Mouse (Mus musculus): Measurements from ENCODE around the gene Baat. TPM values are rescaled to one million over a fixed set of nuclear protein-coding genes. Genes with fewer than 3 reads are reported as not detected.
"Not testable (repeated sequence)": the region's sequence is repeated elsewhere in the genome, so short reads cannot be mapped to it uniquely, and the experiment has no call there.

The Baat gene
- total RNA-seq, 2 experiments from 2014 or later = 0.36 TPM; not detected in 1

DNA sequence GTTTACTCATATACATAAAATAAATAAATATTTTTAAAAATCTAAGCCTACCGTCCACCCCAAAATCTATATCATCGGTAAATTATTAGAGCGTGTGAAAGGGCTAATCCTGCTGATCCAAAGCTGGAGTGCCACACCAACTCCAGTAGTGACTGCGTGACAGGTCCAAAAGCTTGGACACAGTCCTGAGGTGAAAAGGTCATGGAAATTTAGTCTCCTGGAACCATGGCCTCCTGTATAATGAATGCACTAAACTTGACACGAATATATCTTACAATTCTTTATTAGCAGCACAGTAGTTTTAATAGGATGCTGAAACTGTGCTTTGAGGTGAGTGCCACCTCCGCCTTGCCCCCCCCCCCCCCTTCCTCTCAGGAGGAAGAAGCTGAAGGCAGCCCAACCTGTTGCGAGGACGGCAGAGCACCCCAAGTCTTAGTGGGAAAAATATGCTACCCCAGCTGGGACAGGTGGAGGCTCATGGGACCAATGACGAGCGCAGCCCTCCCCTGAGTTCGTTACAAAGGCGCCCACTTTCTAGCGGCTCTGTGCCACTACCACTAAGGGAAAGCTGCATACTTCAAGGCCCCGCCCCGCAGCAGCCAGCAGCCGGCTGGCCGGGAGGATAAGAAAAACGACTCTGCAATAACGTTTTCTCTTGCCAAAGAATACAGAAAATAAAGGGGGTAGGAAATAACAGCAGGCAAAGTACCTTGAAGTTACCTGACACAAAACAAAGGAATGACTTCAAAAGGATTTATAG is 28.1 kb downstream of the Baat start:
- no peak overlapping the region; the same call in 1 of the 2 replicates for H3K4me3 ChIP-seq
- no peak overlapping the region for H3K27ac ChIP-seq
- no peak for TF ChIP-seq CTCF (conservative IDR thresholded peaks at IDR 0.05)
- no peak for DNase-seq (ENCODE audit: low spot score in 2 of 2)

DNA sequence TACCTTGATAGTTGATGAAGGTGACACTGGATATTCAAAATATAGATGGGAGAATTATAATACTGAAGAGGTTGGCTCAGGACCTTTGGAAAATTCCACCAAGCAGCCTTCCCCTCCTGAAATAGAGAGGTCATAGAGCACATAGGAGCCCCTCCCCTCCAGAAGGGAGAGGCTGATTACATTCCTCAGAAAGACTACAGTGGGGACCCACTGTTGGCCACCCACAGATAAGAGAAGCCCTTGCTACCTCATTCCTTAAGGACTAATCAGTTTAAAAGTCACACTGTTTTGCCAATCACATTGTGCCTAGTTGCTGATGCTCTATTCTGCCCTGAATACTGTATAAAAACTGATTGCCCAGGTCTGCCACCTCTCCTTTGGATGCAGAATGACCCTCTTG is 31.8 kb downstream of the Baat start:
- H3K27ac ChIP-seq = no peak overlapping the region
- no peak for DNase-seq (ENCODE audit: low spot score in 2 of 2)

DNA sequence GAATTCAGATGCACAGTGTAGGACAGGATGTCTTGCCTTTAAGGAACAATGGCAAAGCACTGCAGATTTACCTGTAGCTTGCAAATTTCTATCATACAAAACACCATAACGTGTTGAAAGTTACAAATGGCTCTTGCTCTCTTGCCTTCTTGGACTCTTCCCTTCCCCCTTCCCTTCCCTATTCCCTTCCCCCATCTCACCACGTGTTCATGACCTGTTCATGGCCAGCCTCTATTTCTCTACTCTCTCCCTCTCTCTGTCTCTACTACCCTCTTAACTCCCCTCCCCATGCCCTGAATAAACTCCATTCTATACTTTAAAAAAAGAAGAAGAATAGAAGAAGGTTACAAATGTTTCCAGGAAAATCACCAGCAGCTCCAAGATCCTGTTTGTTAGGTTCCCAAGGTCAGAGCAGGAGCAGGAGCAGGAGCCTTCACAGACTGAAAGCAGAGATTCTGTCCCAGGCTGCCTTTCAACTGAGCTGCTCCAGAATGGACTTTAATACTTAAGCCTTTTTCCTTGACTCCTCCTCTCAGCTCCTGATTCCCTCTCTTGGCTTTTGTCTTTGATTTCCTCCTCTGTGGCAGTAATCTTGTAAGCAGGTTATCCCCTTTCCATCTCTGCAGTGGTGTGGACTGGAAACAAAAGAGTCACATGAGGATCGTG is 32.8 kb downstream of the Baat start, which contains the start of gene Acnat1:
Gene Acnat1, minus strand, starts transcription at position 478 of the 666 bp plus-strand sequence.
- no peak within 1 kb of the TSS for H3K27ac ChIP-seq

More for the DNA sequence above, 31.8 kb downstream of the Baat start:
- H3K4me3 ChIP-seq = no peak overlapping the region
- TF ChIP-seq CTCF (conservative IDR thresholded peaks at IDR 0.05) = no peak

DNA sequence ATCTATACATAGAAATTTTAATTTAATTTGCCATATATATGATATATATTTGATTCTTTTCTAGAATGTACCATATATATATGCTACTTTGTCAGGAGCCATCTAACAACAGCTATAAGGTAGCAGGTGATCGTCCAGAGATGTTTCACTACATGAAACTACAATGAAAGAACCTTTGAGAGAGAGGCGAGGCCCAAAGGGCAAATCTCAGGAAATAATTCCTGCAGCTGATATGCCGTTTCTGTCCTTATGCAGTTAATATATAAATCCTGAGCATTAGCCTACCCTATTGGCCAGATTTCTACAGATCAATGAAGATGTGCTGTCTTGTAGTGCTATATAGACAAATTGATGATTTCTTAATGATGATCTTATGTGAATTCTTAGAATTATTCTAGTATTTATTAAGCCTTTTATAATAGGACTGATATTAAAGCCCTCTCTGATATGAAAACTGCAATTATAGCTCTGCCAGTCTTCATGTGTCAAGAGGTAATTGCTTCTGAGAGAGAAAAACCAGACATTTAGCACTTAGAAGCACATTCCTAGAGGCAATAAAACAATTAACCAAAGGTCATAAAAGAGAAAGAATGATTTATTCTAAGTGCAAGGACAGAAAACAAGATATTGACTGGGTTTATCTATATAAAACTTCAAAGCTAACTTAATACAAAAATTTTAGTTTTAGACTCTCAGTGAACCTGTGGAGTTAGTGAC is 36.8 kb downstream of the Baat start:
- Histone ChIP-seq H3K4me3 (no peak overlapping the region), H3K27ac (no peak overlapping the region)
- no peak for DNase-seq (ENCODE audit: low spot score in 2 of 2)
- TF ChIP-seq CTCF (conservative IDR thresholded peaks at IDR 0.05) = no peak

More for the DNA sequence above, 32.8 kb downstream of the Baat start, which contains the start of gene Acnat1:
- DNase-seq (ENCODE audit: low spot score in 2 of 2) = no peak
- no peak within 1 kb of the TSS for H3K4me3 ChIP-seq
- no peak for TF ChIP-seq CTCF (conservative IDR thresholded peaks at IDR 0.05)

DNA sequence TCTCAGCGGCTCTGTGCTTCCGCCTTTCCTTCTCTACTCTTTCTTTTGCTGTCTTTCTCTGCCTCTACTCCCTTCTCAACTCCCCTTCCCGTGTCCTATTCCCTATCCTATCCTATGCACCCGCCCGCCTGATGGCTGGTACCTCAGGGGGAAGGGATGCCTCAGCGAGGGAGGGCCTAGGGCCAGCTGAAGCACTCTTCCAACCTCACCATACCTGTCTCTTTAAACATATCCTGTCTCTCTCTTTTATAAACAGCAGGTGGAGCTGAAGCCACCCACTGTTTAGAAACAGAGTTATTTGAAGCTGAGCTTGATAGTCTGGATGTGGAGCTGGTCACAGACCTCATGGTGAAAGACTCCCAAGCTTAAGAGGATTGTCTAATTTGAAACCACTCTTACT is 39.0 kb downstream of the Baat start:
- 0 out of 2 replicates have a peak, but pooled peaks have one; percentile 5 for TF ChIP-seq CTCF (conservative IDR thresholded peaks at IDR 0.05)
- H3K4me3 ChIP-seq = no peak overlapping the region
- DNase-seq (ENCODE audit: low spot score in 2 of 2) = no peak
- no peak overlapping the region for H3K27ac ChIP-seq

DNA sequence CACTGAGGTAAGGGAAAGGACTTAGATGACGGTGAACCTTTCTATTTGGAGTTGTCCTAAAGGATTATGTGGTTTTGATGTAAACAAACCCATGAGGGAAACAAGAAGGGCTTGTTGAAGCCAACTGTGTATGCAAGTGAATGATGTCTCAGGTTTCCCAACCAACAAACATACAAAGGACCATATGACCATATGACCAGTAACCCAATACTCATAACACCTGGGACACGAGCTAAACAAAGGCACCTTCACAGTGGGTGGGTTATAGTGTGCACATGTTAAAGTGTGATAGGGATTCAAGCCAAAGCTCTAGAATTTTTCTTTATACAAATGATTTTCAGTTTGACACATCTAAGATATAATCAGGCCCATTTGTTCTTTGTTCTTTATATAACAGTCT is 50.2 kb downstream of the Baat start:
- DNase-seq (ENCODE audit: low spot score in 2 of 2) = no peak
- no peak overlapping the region for H3K4me3 ChIP-seq
- no peak overlapping the region for H3K27ac ChIP-seq
- TF ChIP-seq CTCF (conservative IDR thresholded peaks at IDR 0.05) = no peak

DNA sequence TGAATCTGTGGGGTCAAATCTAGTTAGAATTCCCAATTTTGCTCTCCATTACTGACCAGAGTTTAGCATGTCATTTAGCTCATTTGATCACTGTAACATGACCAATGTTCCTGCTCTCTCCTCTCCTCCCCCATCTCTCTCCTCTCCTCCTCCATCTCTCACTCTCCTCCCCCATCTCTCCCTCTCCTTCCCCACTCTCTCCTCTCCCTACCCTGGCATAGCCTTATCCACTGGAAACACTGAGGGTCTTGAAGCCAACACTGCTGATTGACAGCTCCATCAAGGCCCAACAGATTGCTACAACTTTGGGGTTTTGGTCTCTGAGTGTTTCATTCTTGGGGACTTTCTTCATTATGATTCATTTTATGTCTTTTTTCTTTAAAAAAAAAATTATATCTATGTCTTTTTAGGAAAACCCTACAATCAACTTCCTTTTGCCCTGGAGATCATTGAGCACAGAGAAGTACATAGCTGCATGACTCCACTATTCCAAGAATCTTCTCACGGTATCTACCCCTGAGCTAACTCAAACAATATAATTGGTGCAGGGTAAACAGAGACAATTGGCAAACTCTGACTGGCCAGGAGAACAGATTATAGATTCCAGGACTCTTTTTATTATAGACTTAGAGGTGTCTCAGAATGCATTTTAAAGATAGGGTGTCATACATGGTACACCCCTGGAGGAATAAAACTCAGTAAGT is 54.4 kb downstream of the Baat start:
- DNase-seq (ENCODE audit: low spot score in 2 of 2) = no peak
- Histone ChIP-seq H3K27ac (no peak overlapping the region), H3K4me3 (no peak overlapping the region)
- TF ChIP-seq CTCF (conservative IDR thresholded peaks at IDR 0.05) = no peak

DNA sequence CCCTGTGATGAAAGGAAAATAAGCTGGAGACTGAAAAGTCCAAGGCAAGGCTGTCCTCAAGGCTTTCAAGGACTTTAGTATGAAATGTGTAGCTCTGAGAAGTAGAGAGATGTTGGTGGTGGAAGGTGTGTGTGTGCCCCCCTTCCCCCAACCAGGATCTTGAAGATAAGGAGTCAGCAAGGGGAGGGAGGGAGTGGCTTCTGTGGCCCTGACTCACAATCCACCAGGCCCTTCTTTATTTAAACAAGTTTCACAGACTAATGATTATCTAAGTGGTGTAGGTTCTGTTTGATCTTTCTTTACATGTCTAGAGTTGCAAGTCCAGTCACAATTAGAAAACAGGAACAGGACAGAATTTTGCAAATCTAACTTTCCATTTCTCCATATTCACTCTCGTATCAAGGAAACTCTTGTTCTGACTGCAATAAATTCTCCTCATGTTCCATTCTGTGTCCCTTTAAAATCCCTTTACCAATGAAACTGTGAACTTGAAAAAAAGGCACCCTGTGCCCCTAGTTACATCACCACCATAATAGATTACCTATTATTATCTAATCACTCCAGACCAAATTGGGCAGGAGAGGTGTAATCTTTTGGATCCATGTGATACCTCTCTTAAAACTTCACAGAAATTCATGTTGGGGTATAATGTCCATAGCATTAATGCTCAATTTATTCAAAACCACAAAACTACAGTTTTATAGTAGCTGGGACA is 55.1 kb downstream of the Baat start:
- not testable (repeated sequence) for H3K4me3 ChIP-seq; DNase-seq (ENCODE audit: low spot score in 2 of 2); H3K27ac ChIP-seq

Other genes with a start within 250 kb of the Baat start
- gene Acnat2, start 98.4 kb downstream of the Baat start, total RNA-seq (2021) = not detected
- not detected for gene Acnat1, start 32.6 kb downstream of the Baat start, total RNA-seq (2021)
- 10 to 100 TPM; 31.9 to 33.3 TPM for gene Mrpl50, start 14.5 kb upstream of the Baat start, total RNA-seq (2021)
- gene Zfp189, start 14.6 kb upstream of the Baat start, total RNA-seq (2021) = 10 to 100 TPM; 29.1 to 36.6 TPM
- gene Aldob, start 43.0 kb upstream of the Baat start, total RNA-seq (2021) = 1 to 10 TPM; 1.7 to 3.5 TPM
- 10 to 100 TPM; 69.6 to 72.4 TPM for gene Tmem246, start 91.3 kb upstream of the Baat start, total RNA-seq (2021)
- 10 to 100 TPM; 77.1 to 86.5 TPM for gene Rnf20, start 125.4 kb upstream of the Baat start, total RNA-seq (2021)
- gene Ppp3r2, start 175.5 kb upstream of the Baat start, total RNA-seq (2021) = under 1 TPM; 0.74 to 0.81 TPM